Mouse (Mus musculus): Measurements from ENCODE around the gene Gm10392. TPM values are rescaled to one million over a fixed set of nuclear protein-coding genes. Genes with fewer than 3 reads are reported as not detected.
A peak's percentile ranks its signal among the peaks of the same experiment; 100 is the strongest.

The Gm10392 gene
- total RNA-seq, 2 experiments from 2014 or later: 0.32 to 1.2 TPM

- ATAC-seq (replicated peaks; ENCODE audit: poor library complexity): peak; percentile 87
Measured at GRCm38 (mm10) chr11:77508068-77509021, 10.7 kb downstream of the Gm10392 start.

GRCm38 (mm10) chr11:77507426-77507825 lies 11.6 kb downstream of the Gm10392 start:
- no peak for ATAC-seq (replicated peaks; ENCODE audit: poor library complexity)

- ATAC-seq (replicated peaks; ENCODE audit: poor library complexity): no peak
Measured at GRCm38 (mm10) chr11:77506941-77507340, 12.1 kb downstream of the Gm10392 start.

- ATAC-seq (replicated peaks; ENCODE audit: poor library complexity): no peak
Measured at GRCm38 (mm10) chr11:77506273-77506672, 12.7 kb downstream of the Gm10392 start.

DNA sequence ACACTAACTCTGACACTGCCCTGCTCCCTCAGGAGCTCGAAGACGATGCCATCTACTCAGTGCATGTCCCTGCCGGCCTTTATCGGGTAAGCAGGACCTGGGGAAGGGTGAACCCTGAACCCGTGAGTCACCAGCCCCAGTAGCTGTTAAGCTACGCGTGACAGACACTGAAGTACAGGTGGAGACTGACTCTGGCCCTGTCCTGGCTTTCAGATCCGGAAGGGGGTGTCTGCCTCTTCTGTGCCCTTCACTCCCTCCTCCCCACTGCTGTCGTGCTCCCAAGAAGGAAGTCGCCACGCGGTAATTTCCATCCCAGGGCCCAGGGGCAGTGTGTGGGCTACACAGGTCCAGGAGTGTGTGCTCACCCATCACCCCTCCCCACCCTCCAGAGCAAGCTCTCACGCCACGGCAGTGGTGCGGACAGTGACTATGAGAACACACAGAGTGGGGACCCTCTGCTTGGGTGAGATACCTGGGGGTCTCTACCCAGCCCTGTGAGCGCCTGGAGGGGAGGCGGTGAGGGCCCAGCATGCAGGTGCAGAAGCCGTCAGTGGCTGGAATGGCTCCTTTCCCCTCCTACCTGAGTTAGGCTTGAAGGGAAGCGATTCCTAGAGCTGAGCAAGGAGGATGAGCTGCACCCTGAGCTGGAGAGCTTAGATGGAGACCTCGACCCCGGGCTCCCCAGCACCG lies 13.6 kb downstream of the Gm10392 start:
- ATAC-seq (replicated peaks; ENCODE audit: poor library complexity): no peak

- ATAC-seq (replicated peaks; ENCODE audit: poor library complexity): no peak
Measured at GRCm38 (mm10) chr11:77504377-77504776, 14.6 kb downstream of the Gm10392 start.

DNA sequence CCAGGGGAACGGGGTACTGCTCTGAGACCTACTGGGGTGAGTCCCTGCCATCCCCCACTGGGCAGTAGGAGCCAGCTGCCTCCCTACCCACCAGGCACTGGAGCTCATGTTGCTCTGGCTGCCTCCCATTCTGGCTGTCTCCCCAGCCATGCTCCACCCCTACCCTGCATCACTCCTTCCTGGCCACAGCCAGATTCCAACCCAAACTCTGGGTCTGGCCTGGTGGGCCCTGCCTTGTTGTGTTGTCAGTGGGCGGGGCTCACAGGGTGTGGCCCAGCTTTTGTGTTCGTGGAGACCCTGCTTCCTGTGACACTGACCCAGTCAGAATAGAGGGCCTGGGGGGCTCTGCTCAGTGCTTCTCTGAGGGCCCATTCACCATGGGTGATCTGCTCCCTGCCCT lies 15.5 kb downstream of the Gm10392 start:
- ATAC-seq (replicated peaks; ENCODE audit: poor library complexity): no peak

- ATAC-seq (replicated peaks; ENCODE audit: poor library complexity): no peak
Measured at GRCm38 (mm10) chr11:77502481-77502880, 16.5 kb downstream of the Gm10392 start.

GRCm38 (mm10) chr11:77501971-77502370 lies 17.0 kb downstream of the Gm10392 start:
- no peak for ATAC-seq (replicated peaks; ENCODE audit: poor library complexity)

DNA sequence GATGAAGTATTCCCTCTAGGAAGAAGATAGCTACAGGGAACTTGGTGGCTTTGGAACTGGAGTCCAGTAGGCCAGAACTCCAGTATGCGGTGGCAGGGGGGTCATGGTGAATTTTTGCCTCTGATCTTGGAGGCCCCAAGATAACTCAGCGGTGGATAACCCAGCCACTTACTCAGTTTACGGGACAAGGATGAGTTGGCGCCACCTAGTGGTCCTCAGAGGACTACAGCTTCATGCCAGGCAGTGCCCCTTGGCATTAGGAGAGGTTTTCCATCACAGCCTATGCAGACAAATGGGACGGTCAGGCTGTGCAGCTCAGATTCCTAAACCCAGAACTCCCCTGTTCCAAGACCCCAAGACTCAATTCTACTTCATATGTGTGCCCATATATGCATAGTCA lies 17.6 kb downstream of the Gm10392 start:
- peak; percentile 83 for ATAC-seq (replicated peaks; ENCODE audit: poor library complexity)

DNA sequence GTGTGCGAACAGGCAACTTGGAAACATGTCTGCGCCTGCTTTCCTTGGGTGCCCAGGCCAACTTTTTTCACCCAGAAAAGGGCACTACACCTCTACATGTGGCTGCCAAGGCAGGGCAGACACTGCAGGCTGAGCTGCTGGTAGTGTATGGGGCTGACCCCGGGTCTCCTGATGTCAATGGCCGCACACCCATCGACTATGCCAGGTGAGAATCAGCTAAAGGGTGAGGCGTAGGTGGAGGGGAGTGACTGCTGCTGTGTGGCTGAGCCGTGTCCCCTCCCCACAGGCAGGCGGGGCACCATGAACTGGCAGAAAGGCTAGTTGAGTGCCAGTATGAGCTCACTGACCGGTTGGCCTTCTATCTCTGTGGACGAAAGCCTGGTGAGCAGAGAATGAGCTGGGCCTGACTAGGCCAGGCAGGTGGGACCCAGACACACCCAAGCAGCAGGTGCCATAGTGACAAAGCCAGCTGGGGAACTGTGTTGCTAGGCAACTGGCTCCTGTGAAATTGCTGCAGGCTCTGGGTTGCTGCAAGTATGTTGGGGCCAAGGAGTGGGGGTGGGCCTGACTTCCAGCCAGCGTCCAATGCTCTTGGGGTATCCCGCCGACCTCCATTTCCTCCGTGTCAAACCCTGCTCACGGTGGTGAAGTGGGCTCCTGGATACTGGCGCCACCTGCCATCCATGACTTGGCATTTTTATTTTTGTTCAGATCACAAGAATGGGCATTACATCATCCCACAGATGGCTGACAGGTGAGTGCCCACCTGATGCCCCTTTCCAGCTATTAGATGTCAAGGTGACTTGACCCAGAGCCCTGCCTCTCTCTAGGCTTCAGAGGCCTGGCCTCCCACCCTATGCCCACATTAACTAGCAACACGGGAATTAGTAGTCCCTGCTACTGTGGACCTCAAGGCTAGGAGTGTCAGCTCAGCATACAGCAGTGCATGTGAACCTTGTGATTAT lies 18.4 kb downstream of the Gm10392 start:
- ATAC-seq (replicated peaks; ENCODE audit: poor library complexity): no peak

DNA sequence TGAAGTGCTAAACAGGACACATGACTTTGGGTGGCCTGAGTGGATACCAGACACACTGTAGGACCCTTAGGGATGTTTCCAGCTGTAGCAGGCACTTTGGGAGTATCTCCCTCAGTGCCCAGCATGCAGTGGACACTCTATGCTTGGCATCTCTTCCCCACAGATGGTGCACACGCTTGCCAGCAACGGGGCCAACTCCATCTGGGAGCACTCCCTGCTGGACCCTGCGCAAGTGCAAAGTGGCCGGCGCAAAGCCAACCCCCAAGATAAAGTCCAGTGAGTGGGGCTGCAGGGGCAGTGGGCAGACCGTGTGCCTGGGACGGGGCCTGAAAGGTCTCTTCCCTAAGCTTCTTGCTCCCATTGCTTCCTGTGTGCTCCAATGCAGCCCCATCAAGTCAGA lies 19.6 kb downstream of the Gm10392 start:
- ATAC-seq (replicated peaks; ENCODE audit: poor library complexity): no peak

DNA sequence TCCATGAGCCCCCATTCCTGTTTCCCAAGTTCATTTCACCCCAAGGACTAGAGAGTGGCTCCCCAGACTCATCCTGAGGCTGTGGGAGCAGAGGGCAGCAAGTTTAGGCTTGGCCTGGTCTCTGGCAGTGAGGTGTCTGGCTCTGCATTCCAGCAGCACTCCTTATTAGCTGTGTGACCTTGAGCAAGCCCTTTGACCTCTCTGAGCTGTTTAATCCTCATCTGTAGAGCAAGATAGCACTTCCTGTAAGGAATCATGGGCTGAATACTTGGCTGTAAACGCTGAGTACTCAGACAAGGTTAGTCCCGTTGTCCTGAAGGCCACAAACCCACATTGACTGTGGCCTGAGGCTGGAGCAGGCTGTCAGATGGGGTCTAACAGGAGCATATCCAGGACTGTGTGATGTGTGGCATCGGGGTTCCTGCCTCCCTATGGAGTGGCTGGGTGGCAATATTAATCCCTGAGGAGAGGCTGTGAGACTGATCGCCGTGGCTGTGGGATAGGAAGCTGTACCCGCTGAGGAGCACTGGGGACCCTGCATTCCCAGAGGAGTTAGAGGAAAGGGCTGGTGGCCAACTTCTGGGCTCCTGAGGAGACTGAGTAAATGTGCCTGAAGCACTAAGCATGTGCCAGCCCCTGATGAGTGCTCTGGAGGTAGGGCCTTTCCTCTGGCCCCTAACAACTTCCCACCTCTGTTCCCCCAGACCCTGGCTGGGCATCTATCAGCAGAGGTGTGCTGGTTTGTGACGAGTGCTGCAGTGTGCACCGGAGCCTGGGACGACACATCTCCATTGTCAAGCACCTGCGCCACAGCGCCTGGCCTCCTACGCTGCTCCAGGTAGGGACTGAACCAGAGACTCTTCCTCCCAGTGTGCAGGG lies 20.5 kb downstream of the Gm10392 start:
- no peak for ATAC-seq (replicated peaks; ENCODE audit: poor library complexity)

GRCm38 (mm10) chr11:77497851-77498250 lies 21.1 kb downstream of the Gm10392 start:
- no peak for ATAC-seq (replicated peaks; ENCODE audit: poor library complexity)

- ATAC-seq (replicated peaks; ENCODE audit: poor library complexity): peak; percentile 27; the same call in 1 of the 2 replicates
Measured at GRCm38 (mm10) chr11:77497341-77497756, 21.6 kb downstream of the Gm10392 start.

- no peak for ATAC-seq (replicated peaks; ENCODE audit: poor library complexity)
Measured at GRCm38 (mm10) chr11:77495507-77495906, 23.5 kb downstream of the Gm10392 start.

- no peak for ATAC-seq (replicated peaks; ENCODE audit: poor library complexity)
Measured at GRCm38 (mm10) chr11:77494782-77495181, 24.2 kb downstream of the Gm10392 start.

DNA sequence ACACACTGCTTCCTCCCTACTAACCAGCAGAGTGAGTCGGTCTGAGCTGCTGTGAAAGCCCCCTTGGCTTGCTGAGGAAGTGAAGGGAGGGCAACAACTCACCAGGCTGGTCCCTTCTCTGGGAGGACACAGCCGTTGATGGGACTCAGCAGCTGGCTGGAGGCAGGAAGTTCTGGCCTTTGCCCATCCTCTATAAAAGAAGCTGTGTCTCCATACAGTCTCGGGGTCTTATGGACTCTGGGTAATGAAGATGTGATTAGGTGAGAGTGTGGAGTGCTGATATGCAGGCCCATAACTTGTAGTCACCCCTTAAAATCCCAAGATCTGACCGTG lies 24.7 kb downstream of the Gm10392 start:
- no peak for ATAC-seq (replicated peaks; ENCODE audit: poor library complexity)

GRCm38 (mm10) chr11:77493512-77494343 lies 25.3 kb downstream of the Gm10392 start, which contains the start of gene Git1:
Gene Git1 (plus strand): TSS chr11:77493562.
- no peak for ATAC-seq (replicated peaks; ENCODE audit: poor library complexity)
